In the genomic region with DNA sequence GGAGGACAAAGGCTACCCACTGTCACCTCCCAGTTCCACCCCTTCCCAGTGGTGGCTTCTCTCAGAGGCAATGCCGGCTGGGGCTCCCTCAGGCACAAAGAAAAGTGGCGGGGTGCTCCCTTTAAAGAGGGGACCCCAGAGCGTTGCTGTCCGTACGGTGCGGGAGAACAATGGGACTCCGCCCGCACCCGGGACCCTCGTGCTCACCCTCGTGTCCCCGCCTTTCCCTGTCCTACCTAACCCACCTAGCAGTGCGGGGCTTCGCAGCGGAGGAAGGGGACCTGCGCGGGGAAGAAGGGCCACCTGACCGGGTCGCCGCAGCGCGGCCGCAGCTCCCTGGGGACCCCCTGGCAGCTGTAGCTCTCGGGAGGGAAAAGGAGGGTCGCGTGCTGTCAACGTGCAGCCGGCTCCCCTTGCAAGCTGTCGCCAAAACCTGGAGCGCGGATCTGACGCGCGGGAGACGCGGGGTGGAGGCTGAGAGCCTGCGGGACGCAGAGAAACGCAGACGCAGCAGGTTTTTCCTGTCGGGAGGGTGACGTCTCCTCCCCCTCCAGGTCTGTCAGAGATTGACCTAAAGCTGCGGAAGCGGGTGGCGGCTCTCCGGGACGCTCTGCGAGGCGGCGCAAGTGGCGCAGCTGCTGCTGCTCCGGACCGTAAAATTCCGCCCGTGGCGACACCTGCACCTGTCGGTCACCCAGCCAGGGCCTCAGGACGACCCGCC, we compare ENCODE assay signal across 8 mouse cellular contexts. TPM values are rescaled to one million over a fixed set of nuclear protein-coding genes. Genes with fewer than 3 reads are reported as not detected.
DNase-seq lines count a peak whose midpoint lies in the region; ATAC-seq lines count a peak whose summit lies in the region.

No protein-coding gene starts in this region.

- peak; percentile 84 for ATAC-seq in hindbrain, embryonic 12.5 days (ENCODE audit: low FRiP score)

- peak; percentile 41 for DNase-seq in NIH3T3 (ENCODE audit: low read depth)
- DNase-seq in cerebellum, adult 9-11 months, result peak; percentile 91
- peak; percentile 66 to 77 for DNase-seq in frontal cortex, adult 2 months (ENCODE audit: extremely low spot score in 1 of 2, low spot score in 1 of 2)
- peak; percentile 60 for DNase-seq in left cerebral cortex, adult 11 months (ENCODE audit: low spot score)
- DNase-seq in lung, postnatal 25 days (ENCODE audit: low spot score), result peak; percentile 82
- DNase-seq in retina, adult 2 months (ENCODE audit: low read depth, low spot score), result peak; percentile 71
- DNase-seq in thymus, postnatal 14 days, result peak; percentile 79

- 0 out of 2 replicates have a peak, but pooled peaks cover 10% of the 10 kb centered on the region for H3K27me3 ChIP-seq in hindbrain, embryonic 12.5 days

- H3K4me2 ChIP-seq in hindbrain, embryonic 12.5 days (replicated peaks), result peak overlapping the region; percentile 92

- WGBS in hindbrain, embryonic 12.5 days, result under 1% methylated on average over 59 of the region's 59 CpGs

- H3K4me3 ChIP-seq in hindbrain, embryonic 12.5 days, result peak overlapping the region; percentile 68

- H3K27ac ChIP-seq in hindbrain, embryonic 12.5 days, result peak overlapping the region; percentile 92

- H3K36me3 ChIP-seq in hindbrain, embryonic 12.5 days, result no peaks in the 10 kb centered on the region

- no peaks in the 10 kb centered on the region for H3K9me3 ChIP-seq in hindbrain, embryonic 12.5 days (replicated peaks)

- peak overlapping the region; percentile 75 for H3K9ac ChIP-seq in hindbrain, embryonic 12.5 days

- H3K4me1 ChIP-seq in hindbrain, embryonic 12.5 days, result peaks cover 19% of the 10 kb centered on the region

RNA-seq across cellular contexts. Expression of a gene that starts 0.5 kb away (rescaled TPM):
- 22.3 and 22.9 TPM in 2 replicates for polyA plus RNA-seq in frontal cortex, adult 2 months (2012; rRNA removed)
- polyA plus RNA-seq in hindbrain, embryonic 12.5 days (2016; fragmentation: Nextera tagmentation; extraction: Ambion mirVana), result 49.1 and 54.6 TPM in 2 replicates

Comparison
In these comparisons a context has a peak if more than half of its experiments do, and no peak if none do; other contexts are left out.
1. Peak in every context shown above with its lines: DNase-seq, ATAC-seq, H3K4me3 ChIP-seq and H3K27ac ChIP-seq.
2. DNase-seq: peak in every context shown above with its lines; median percentile 91 in cerebellum, adult 9-11 months; 82 in lung, postnatal 25 days; 79 in thymus, postnatal 14 days; 72 in frontal cortex, adult 2 months; 71 in retina, adult 2 months; 60 in left cerebral cortex, adult 11 months; 41 in NIH3T3.